Mouse (Mus musculus) adrenal gland (tissue): ENCODE measurements at regions not wholly inside any gene's neighbourhood (a gene's known extent, or its start where the extent isn't known, plus 50 kb on each side); places are given as distances from the start of the nearest gene placed in this dataset.

Source experiments
- intact Hi-C: fragments of 180-260 bp; cut with DNase I; formaldehyde crosslinking; loops from one replicate; pipeline ENCODE4 v1.15.1; 2025

DNA sequence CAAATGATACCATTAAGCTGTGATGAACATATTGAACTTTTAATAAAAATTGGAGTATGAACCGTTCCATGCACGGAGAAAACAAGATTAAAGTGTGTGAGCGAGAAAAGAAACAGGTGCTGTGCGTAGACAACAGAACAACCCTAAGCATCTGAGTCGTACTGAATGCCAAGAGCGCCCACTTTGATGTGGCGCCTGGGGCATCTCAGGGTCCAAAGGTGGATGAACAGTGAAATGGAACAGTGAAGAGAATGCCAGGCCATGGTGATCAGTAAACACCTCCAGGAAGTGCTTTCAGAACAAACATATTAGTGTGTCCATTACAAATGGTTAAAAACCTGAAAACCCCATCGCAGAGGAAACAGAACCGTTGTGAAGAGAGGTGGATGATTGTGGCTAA lies 94.0 kb upstream of the Ednrb start:
- intact Hi-C loops, result no loop called here

GRCm38 (mm10) chr14:103937700-103938099 lies 93.5 kb upstream of the Ednrb start:
- intact Hi-C loops, result no loop called here

DNA sequence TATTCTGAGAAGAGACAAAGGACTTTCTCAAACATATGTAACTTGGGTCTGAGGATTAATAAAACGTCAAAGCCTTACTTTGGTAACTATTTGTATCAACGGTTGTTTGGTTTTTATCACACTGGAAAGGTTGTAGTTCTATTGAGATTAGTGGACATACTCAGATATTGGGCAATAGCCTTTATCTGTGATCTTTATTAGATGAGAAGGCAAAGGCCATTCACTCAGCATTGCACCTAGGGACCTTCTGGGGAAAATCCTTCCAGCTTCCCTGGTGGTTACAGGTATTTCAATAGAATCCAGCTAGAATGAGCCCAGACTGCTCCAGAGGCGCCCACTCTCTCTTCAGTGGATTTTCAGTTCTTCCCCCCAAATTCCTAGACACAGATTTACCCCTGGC lies 89.6 kb upstream of the Ednrb start:
- intact Hi-C loops, result no loop called here

- intact Hi-C loops, result no loop called here
These were observed 88.0 kb upstream of the Ednrb start for GRCm38 (mm10) chr14:103932170-103932569.

DNA sequence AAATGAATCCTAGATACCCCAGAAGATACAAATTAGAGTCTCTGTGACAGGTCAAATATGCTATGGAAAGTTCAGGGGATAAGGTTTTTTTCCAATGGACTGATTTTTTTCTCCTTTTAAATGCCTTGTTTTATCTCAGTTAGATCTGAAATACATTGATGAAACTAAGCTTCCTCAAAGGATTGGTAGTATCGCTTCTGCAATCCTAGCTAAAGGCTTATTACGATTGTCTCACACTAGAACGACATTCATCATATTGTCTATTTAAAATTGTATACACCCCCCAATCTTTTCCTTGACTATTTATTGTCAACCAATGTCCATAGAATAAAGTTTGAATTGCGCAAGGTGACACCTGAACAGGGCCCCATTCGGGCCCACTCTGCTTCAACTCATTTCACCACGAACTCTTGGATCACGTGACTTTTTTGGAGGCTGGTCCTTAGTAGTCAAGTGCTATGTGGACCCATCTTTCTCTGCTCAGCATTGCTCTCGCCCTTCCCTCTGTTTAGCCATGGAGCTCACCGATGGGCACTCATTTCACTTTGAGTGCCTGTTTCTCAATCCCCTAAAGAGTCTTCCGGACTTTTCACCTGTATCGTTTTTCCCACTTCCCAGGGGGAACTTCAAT lies 85.6 kb upstream of the Ednrb start:
- intact Hi-C loops, result no loop called here

GRCm38 (mm10) chr14:103929155-103929729 lies 85.0 kb upstream of the Ednrb start:
- intact Hi-C loops, result no loop called here

DNA sequence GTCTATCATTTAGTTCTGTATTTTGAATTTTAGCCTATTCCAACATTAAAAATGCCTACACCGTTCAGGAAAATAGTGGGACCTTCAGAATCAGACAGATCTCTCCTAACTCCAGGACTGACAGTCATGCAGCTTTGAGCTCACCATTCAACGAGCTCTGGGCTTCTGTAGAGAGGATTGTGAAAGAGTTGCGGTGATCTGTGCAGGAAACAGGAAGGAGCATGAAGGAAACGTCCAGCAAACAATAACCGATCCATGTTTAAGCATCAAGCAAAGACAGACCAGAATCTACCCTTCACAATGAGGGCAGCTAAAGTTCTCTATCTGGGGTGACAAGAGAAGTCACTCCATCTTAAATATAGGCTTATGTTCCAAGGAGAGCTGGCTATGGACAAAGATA lies 76.0 kb upstream of the Ednrb start:
- intact Hi-C loops, result no loop called here

DNA sequence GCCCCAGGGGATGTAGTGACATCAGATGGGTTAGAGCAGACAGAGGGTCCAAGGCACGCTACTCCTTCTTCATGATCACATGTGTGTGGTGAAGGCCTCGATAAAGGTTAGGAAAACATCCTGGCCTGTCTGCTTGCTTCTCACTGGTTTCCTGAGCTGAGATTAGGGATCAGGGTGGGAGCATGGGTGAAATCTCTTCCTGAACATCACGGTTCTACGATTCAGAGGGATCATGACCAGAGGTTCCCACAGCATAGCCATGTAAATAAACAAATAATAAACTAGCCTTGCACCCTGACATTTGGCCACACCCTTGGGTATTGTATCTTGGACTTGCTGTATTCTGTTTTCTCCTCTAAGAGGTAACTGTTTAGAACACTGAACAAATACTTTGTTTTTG lies 75.2 kb upstream of the Ednrb start:
- intact Hi-C loops, result no loop called here

DNA sequence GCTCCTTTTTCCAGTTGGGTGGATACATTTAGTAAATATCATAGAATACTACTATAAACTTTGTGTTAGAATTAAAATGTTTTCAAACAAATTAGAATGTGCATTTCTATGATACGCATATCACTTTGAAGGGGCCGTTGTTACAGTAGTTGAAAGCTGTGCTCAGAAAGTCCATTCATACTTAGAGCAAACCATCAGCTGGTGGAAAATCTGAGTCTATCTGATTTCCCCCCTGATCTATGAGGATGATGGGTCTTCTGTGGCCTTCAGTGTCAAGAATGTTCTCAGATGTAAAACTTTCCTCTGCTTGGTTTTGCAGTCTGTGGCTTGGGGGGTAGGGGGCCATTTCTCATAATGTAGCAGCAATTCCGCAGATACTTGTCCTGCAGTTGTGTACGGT lies 69.3 kb upstream of the Ednrb start:
- intact Hi-C loops, result no loop called here

- intact Hi-C loops, result no loop called here
These were observed 67.5 kb upstream of the Ednrb start for GRCm38 (mm10) chr14:103911707-103912106.

GRCm38 (mm10) chr14:103911280-103911679 lies 67.1 kb upstream of the Ednrb start:
- intact Hi-C loops, result no loop called here

- intact Hi-C loops, result no loop called here
These were observed 62.3 kb upstream of the Ednrb start for GRCm38 (mm10) chr14:103906417-103907070.

DNA sequence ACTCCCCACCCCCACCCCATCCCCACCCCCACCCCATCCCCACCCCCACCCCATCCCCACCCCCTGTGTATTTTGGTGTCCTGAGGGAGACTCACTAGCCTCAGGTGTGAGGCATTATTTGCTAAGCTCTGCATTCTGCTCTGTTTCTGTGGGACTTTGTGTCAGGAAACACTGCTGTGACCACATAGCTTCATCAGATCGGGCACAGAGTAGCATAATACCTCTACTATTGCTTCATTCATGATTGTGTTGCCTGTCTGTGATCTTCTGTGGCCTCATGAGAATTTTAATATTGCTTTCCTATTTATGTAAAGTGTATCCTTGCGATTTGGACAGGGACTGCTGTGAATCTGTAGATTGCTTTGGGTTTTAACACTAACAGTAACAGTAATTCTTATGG lies 56.6 kb upstream of the Ednrb start:
- intact Hi-C loops, result no loop called here

DNA sequence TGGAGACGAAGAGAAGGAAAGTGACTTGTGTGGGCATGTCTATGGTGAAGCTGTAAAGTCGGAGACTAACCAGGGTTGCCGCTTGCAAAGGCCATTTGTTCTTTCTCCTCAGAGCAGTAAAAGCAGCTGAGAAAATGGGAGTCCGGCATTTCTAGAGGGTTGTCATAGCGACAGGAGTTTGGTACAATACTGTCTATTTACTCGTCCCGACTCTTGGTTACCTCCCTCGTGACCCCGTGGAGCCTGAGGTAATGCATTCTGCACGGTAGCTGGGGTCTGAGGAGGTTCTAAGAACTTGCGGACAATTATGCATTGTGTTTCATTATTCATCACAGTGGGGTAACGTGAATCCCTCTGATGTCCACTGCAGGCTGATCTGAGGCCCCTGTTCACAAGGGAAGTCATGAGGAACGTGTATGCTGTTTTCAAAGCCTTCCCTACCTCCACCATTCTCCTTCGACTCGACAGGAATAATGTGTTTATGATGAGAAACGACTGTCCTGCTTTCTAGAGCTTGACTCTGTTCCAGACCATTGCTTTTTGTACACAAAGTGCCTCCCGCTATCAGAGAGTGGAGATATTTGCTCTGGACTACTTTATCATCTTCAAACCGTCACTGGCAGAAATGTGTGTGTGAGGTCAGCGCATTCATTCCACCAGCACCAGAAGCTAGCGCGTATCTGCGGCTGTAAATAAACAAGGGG lies 55.1 kb upstream of the Ednrb start:
- intact Hi-C loops, result loop anchor here (5.0 kb wide), 1 partner anchor 128 kb away; no protein-coding TSS in a partner anchor

DNA sequence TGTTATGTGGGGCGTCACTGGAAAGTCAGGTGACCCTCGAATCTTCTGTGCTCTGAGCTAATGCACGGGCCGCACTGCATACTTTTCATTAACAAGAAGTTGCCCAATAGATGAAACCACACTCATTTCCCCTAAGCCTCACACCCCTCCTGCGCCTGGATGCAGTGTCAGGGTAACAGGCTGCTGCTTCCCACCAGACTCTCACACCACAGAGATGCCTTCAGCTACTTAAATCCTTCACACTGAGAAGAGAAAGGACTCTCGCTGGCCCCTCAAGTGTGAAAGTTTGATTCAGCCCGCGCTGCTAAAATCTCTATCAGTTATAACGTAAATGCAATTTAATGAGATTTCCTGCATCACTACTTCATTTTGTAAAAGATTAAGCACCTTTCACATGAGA lies 54.5 kb upstream of the Ednrb start:
- intact Hi-C loops, result loop anchor here (5.0 kb wide), 1 partner anchor 129 kb away; no protein-coding TSS in a partner anchor

- intact Hi-C loops, result loop anchor here (5.0 kb wide), 1 partner anchor 132 kb away; no protein-coding TSS in a partner anchor
These were observed 51.1 kb upstream of the Ednrb start for GRCm38 (mm10) chr14:103895261-103895660.
